Mouse (Mus musculus) cerebellum, adult 9-11 months (tissue): ENCODE results near the gene Klhdc7b.

Experiments
- DNase-seq: peaks from one replicate; pipeline ENCODE4 v3.0.0; 2022

Gene Klhdc7b

DNA sequence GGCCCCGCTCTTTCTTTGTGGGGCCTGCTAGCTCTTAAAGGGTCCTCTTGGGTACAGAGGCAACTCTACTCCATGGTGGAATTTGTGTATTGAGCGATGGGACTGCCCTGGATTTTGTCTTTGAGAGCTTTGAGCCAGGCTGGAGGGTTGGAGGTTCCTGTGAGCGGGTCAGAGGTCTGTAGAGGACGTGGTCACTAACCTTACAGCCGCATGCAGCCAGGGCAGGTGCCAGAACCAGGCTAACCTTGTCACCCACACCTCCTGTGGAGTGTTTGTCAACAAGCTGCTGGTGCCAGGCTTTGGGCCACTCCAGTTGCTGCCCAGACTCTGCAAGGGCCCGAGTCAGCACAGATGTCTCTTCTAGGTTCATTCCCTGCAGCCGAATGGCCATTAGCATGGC is 8.7 kb upstream of the Klhdc7b start:
- peak; percentile 57 for DNase-seq

DNA sequence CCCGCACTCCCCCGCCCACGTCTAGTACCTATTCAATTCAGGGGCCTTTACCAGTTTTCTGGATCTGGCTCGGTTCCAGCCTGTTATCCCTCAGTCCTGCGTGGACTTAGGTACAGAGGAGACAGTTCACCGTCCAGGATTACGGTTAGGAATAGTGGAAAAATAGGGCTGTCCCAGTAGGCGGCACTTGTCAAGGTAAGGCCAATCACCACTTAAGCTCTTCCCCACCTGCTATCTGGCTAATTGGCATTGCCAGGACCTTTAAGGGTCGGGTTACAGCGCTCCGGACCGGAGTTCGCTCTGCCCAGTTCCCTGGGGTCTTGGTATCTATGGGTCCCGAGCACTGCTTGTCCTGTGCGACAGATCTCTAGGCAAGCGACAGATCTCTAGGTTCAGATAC is 7.8 kb upstream of the Klhdc7b start, which contains the start of gene Tymp:
Gene Tymp, minus strand, starts transcription at position 83 of the 400 bp plus-strand sequence.
- peak; percentile 53 for DNase-seq

DNA sequence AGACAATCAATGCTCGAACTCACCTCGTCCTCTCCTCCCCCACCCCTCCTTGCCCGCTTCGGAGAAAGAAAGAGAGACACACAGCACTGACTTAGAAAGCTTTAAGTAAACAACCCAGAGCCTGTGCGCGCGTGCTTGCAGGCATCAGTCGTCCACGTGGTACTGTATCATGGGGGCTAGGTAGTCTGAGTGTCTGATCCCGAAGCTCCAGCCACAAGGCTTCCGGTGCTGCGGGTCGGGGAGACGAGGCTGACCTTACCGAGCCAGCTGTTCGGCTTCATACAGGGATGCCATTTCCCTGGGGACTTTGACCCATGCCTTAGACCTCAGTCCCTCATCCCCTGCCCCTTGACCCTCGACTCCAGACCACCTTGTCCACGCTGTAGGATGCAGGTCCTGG is 7.4 kb upstream of the Klhdc7b start:
- DNase-seq, result peak; percentile 63

DNA sequence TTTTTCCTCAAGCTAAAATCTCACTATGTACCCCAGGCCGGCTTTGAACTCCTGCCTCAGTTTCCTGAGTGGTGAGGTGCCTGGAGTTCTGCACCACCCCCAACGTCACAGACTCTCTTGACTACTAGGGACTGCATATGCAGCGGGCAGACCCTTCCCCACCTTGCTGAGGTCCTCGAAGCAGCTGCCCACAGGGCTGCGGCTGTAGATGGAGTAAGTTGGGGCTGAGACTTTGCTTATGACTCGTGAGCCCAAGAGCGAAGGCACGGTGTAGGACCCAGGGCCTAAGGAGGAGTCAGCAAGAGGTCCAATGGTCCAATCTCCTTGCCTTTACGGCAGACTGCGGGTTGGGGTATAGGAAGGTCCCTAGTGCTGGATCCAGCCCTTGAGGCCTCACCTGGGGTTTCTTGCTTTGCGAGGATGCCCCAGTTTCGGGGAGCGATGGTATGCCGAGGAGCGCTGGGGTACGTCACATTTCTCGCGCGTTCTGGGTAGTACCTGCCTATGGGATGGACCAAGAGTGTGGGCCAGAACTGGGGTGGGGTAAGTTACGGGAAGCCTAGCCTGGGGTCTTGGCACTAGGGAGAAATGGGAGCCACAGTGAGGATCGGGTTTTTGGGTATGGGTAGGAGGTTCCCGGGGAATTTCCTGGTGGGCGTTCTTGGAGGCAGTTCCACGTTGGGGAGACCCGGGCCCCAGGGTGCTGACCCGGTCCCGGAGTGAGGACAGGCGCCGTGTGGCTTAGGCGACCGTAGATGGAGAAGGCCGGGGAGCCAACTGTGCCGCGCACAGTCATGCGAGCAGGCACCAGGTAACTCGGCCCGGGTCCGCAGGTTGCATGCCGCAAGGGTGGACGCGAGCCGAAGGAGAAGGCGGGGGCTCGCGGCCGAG is 6.5 kb upstream of the Klhdc7b start:
- peak; percentile 74 for DNase-seq

DNA sequence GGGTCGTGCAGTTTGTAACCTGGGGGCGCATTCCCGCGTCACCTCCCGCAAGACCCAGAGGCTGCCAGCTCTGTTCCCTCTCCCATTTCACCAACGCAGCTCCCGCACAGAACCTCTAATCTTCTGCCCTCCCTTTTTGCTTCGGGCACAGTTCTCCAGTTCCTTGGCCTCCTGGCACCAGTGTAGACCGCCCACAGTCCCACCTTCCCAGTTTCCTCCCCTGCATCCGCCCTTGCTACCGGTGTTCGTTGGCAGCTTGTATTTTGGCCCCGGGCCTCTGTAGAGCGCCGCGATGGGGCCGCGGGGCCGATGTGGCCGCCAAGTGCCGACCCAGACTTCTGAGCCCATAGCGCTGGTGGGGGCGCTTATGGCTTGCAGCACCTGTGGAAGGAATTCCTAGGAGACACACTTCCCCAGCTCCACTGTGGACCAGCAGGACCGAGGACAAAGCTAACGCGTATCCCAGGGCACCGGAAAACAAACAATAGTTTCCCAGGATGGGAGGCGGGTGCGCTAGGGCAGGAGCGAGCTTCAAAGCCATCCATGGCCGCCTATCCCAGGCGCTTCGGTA is 5.8 kb upstream of the Klhdc7b start, which contains the start of gene Odf3b:
Gene Odf3b, minus strand, starts transcription at position 452 of the 571 bp plus-strand sequence.
- DNase-seq, result peak; percentile 93

DNA sequence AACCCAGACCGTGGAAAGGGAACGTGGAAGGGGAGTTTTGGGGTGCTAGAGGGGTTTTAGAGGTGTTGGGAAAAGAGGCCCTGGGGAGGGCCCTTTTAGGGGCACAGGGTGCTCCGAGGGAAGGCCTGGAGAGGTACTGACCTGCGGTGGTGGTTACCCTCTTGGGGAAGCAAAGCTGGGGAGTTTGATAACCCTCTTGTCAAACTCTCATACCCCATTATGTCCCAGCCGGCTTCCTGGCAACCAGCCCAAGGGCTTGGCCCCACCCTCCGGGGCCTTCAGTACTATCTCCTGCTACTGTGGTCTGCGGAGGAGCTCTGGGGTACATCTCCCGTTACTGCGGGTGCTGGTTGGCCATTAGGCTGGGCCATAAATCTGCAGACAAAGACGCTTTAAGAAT is 5.3 kb upstream of the Klhdc7b start:
- DNase-seq, result peak; percentile 77

DNA sequence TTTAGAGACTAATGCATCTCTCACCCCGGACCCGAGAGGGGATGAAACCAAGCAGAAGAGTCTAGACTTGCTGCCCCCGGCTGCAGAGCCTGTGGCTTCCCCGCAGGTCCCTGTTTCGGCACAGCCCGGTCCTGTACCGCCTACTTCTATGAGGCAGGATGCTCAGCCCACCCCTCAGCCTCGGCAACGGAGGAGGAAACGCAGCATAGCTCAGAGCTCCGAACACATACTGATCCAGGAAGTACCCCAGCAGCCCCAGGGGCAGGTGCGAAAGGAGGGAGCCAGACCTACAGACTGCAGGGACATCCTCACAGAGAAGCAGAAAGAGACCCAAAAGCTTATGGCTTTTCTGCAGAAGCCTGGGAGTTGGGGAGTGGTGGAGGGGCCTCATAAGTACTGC is 2.4 kb downstream of the Klhdc7b start:
- no peak for DNase-seq

DNA sequence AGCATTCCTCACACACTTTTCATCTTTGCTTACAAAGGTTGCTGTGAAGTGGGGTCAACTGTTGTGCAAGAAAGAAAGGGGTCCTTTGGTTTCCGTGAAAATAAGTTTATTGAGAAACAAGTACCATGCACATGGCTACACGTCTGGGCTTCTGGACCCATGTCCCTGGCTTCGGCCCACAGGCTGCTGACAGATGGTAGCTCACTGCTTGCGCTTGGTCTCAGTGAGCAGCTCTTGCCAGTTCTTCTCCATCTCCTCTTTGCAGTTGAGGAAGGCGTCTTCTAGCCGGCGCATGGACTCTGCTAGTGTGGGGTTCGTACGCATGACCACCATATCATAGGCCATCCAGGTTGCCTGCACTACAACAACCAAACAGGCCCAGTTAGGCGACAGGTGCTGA is 5.4 kb downstream of the Klhdc7b start:
- peak; percentile 58 for DNase-seq

DNA sequence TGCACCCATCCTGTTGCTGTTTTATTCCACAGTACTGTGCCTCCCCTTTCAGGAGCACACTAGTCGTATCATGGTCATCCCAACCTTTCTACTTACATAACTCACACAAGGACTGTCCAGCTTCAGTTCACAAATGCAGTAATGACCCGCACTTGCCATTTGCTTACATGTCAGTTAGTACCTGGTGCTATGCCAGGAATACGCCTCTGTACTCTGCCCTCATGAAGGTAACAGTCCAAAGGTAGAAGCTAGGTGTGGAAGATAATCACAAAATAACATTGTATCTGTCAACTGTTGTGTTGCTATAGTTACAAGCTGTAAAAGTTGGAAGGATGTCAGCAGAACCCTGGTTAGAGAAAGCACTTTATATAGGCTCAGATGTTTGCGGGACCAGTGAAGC is 12.2 kb downstream of the Klhdc7b start:
- no peak for DNase-seq

DNA sequence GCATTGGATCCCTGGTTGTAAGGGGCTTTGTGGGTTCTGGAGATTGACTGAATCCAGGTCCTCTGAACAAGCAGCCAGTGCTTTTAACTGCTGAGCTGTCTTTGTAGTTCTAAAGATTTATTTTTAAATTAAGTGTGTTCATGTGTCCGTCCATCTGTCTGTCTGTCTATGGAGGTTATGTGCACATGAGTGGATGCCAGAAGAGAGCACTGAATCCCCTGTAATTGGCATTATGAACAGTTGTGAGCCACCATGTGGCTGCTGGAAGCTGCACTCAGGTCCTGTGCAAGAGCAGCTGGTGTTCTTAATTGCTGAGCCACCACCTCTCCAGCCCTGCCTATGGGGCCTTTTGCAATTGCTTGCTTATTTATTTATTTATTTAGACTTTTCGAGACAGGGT is 13.4 kb downstream of the Klhdc7b start:
- no peak for DNase-seq

DNA sequence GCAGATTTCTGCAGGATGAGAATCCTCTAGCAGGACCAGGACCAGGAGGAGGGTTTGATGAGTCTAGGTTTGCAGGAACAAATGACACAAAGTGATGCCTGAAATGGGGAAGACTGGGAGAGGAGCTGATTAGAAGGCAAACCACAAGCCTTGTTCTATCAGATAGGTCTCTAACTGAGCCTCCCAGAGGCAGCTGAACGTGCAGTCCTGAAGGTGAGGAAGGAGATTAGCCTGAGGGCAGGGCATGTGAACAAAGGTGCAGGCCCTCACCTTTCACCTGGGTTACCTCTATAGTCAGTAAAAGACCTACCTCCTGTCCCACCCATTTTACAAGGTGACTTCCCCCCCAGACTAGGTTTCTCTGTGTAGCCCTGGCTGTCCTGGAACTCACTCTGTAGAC is 15.0 kb downstream of the Klhdc7b start:
- DNase-seq, result no peak

DNA sequence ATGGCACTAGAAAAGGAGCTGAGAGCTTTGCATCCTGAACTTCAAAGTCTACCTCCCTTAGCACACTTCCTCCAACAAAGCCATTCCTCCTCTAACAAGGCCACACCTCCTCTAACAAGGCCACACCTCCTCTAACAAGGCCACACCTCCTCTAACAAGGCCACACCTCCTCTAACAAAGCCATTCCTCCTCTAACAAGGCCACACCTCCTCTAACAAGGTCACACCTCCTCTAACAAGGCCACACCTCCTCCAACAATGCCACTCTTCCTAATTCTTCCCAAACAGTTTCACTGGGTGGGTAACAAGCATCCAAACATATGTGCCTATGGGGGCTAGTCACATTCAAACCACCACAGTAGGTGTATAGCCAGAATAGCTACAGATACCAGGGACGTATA is 17.8 kb downstream of the Klhdc7b start:
- DNase-seq, result no peak

DNA sequence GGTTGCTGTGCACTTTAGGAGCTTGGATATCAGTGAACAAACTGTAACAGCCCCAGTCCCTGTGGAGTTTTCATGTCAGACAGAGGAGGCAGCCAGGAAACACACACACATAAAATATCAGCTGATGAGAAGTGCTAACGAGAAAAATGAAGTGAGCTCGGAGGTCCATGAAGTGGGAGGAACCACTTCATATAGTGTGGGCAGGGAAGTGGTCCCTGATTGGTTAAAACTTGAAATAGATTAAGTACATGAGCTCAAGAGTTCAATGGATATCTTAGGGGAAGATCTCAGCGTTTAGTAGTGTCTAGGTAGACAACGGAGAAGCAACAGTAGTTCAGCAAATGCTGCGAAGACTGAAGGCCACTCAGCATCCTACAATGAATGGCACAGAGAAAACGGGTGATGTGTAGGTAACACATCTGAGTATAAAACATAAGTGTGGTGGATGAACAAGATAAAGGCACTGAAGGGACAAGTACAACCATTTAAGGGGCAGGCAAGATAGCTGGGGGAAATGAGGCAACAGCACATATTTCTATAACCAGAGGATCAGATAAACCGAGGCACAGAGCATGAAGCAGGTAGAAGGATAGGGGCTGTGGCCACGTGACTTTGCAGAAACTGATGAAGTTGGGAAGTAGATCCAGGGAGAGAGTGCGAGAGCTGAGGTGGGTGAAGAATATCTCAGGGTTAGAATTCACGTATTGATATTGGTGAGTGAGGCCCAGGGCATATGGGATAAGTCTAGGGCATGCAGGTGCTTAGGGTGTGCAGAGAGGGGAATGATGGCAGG is 20.3 kb downstream of the Klhdc7b start:
- DNase-seq, result no peak

DNA sequence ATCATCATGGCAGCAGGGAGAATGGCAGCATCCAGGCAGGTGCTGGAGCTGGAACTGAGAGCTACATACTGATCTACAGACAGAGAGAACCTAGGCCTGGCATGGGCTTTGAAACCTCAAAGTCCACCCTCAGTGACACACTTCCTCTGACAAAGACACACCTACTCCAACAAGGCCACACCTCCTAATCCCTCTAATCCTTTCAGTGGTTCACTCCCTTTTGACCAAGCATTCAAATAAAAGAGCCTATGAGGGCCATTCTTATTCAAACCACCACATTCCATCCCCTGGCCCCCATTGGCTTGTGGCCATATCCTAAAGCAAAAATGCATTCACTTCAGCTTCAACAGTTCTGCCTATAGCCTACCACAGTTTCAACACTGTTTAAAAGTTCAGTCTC is 22.0 kb downstream of the Klhdc7b start:
- DNase-seq, result no peak

DNA sequence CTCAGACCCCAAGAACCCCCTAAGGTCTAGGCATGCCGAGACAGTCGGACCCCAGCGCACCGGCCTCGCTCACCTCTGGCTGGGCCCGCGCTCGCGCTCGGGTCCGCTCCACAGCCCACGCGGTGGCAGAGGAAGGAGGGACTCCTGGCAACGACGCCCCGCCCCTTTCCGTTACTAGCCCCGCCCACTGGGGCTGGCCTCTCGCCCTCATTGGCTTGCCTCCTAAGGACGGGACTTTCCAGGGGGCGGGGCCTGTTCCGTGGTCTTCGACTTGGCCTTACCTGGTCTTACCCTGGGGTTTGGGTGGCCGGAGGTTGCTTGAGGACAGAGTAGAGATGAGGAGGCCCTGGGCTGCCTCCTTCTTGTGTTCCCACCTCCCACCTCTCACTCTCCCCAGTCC is 25.4 kb downstream of the Klhdc7b start, which contains the start of gene Syce3:
Gene Syce3, minus strand, starts transcription at position 386 of the 400 bp plus-strand sequence.
- DNase-seq, result no peak

DNA sequence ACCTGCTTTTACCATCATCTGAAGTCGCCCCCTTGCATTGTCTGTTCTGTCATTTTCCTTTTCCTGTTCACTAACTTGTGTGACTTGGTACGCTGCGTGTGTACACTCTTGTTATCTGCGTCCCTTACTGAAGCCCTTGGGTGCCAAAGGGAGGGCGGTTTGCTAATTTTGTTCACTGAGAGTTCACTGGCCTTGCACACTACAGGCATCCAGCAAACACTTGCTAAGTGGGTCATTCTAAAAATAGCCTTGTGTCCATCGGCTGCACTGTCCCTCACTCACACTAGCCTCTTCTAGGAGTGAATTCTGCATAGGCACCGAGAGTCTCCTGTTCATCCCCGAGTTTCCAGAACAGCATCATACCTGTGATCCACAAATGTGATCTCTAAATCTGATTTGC is 30.6 kb downstream of the Klhdc7b start:
- peak; percentile 39 for DNase-seq

DNA sequence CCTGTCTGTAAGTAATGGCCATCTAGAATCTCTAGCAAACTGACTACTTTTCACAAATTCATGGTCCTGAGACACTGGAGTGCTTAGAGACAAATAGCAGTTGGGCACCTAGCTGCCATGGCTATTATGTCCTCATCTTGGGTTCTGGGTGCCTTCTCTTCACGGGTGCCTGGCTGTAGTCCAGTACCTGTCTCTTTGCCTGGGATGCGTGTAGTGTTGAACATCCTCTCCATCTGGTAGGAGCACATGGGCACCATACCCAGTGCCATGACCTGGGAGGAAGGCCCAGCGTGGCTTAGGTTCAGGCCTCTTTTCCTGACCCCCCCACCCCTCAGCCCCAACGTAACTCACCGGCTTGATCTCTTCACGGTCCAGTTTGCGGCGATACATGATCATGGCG is 37.2 kb downstream of the Klhdc7b start:
- DNase-seq, result peak; percentile 60

DNA sequence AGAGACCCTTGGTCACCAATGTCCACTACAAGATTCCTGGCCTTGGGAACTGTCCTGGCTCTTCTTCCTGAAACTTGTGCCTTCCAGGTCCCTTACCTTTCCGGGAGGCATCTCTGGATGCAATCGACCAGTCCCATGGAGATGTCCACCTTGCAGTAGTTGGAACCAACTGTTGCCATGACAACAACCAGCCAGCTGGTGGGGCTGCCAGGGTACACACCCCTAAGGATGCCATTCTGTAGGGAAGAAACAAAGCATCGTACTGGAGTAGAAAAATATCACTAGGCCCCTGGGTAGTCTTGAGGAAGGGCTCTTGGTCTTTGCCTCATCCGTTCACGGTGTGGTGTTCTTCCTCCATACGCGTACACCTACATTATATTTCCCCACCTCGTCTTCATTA is 39.9 kb downstream of the Klhdc7b start:
- DNase-seq, result no peak

DNA sequence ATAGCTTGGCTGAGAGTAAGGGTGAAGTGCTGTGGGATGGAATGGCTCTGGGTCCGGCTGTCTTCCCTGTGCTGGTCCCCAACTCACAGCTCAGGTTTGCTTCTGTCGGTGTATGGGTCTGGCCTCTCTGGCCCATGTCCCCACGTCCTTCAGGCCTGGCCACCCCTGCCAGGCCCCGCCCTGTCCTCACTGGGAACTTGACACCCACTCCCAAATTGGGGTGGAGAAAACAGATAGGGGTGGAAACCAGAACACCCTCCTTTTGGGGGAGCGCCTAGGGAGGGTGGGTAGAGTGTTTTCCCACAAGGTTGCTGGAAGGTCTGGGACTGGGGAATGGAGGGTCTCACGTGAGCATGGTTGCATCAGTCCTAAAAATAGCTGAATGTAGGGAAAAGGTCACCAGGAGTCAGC is 41.0 kb downstream of the Klhdc7b start, which contains the start of gene Cpt1b:
Gene Cpt1b, minus strand, starts transcription at position 153 of the 411 bp plus-strand sequence.
- peak; percentile 40 for DNase-seq

DNA sequence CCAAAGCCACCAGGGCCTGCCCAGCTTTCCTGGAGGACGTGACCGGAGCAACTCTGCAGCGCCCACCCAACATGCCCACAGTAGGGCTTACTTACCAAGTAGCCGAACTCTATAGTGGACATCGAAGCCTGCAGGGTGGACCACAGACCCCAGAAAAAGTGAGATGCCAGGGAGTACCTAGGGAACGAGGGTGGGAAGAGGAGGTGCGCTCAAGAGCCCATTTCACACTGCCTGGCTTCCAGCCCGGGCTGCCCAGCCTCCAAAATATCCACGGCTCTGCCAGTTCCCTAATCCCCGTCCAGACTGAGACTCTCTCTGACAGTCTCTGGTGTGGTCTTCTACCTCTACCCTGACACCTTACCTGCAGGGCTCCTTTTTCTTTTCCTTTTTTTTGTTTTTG is 42.0 kb downstream of the Klhdc7b start:
- DNase-seq, result peak; percentile 34

DNA sequence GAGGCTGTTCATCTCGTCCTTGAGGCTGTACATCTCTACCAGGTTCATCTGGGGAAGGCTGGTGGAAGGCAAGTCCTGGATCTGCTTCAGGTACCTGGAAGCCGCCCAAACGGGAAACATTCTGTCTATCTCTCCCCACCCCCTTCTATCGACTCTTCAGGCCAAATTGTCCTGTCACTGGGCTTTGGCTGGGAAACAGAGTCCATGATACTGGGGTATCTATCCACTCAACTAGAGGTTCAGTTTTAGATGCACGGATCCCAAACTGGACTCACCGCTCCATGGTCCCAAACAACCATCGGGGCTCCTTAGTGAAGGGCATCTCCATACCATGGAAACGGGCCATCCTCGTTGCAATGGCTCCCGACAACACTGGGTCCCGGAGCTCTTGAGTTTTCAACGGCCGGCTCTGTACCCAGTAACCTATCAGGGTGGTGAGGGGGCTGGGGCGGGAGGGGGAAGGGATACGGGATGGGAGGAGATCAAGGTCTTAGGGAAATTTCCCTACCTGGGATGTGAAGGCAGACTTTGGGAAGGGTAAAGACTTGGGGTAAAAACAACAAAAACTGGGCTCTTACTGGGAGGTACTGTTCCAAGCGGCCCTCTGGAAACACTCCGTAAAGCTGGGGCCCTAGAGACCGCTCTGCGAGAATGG is 43.5 kb downstream of the Klhdc7b start:
- peak; percentile 55 for DNase-seq

DNA sequence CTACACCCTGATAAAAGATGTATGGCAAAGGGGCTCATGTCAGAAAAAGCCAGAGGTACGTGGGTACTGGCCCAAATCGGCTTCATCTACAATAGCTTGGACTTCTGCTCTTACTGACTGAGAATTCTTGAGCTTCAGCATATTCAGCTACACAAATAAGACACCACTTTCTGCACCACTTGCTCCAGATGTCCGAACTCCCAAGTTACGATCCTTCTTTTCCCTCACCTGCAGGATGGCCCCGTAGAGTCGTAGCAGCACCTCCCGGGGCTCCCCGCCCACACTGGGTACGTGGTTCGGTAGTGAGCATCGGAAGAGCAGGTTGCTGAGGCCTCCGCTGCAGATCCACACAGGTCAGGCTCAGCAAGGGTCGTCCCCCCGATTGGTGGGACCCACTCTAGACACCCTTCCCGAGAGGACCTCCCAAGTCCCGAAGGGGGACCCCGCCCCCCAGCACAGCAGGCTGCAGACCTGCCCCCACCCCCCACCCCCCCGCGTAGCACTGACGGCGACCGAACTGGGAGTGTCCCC is 44.2 kb downstream of the Klhdc7b start:
- no peak for DNase-seq
